Mouse (Mus musculus): ENCODE results near the gene Fgfr2. TPM values are rescaled to one million over a fixed set of nuclear protein-coding genes. Genes with fewer than 3 reads are reported as not detected.
A peak's percentile ranks its signal among the peaks of the same experiment; 100 is the strongest.

Fgfr2 gene
- total RNA-seq, 2 experiments from 2014 or later, result 1.5 to 1.7 TPM

GRCm38 (mm10) chr7:132234250-132234649 lies 888.9 kb downstream of the Fgfr2 start:
- intact Hi-C loops (cut with DNase I), result no loop called here
- no peak for DNase-seq

- no peak for DNase-seq
- intact Hi-C loops (cut with DNase I), result no loop called here
Measured at GRCm38 (mm10) chr7:132233732-132234131, 889.4 kb downstream of the Fgfr2 start.

- no peak for DNase-seq
- intact Hi-C loops (cut with DNase I), result no loop called here
Measured at GRCm38 (mm10) chr7:132232937-132233336, 890.2 kb downstream of the Fgfr2 start.

GRCm38 (mm10) chr7:132231476-132231875 lies 891.7 kb downstream of the Fgfr2 start:
- intact Hi-C loops (cut with DNase I), result no loop called here
- DNase-seq, result no peak

GRCm38 (mm10) chr7:132230961-132231360 lies 892.2 kb downstream of the Fgfr2 start:
- intact Hi-C loops (cut with DNase I), result no loop called here
- no peak for DNase-seq

GRCm38 (mm10) chr7:132227075-132227640 lies 896.0 kb downstream of the Fgfr2 start:
- no peak for DNase-seq
- intact Hi-C loops (cut with DNase I), result loop anchor here (2.0 kb wide), 1 partner anchor 90 kb away; the partner anchor contains the start of gene Chst15

- intact Hi-C loops (cut with DNase I), result loop anchor here (1.0 to 2.0 kb wide), 5 partner anchors 90 to 412 kb away; partner anchors contain the start of gene Chst15
- DNase-seq, result peak; percentile 86 to 87
Measured at GRCm38 (mm10) chr7:132226379-132227074, 896.6 kb downstream of the Fgfr2 start.

- intact Hi-C loops (cut with DNase I), result no loop called here
- no peak for DNase-seq
Measured at GRCm38 (mm10) chr7:132223452-132224141, 899.6 kb downstream of the Fgfr2 start.

- DNase-seq, result no peak
- intact Hi-C loops (cut with DNase I), result loop anchor here (5.0 kb wide), 1 partner anchor 672 kb away; the partner anchor contains the start of gene Hmx3
Measured at GRCm38 (mm10) chr7:132214031-132214430, 909.1 kb downstream of the Fgfr2 start.

- DNase-seq, result peak; percentile 71 to 79
- intact Hi-C loops (cut with DNase I), result loop anchor here (1.0 to 5.0 kb wide), 2 partner anchors 314 to 671 kb away; partner anchors contain the start of gene Hmx3
Measured at GRCm38 (mm10) chr7:132213460-132213859, 909.7 kb downstream of the Fgfr2 start.

- DNase-seq, result no peak
- intact Hi-C loops (cut with DNase I), result loop anchor here (5.0 kb wide), 1 partner anchor 670 kb away; the partner anchor contains the start of gene Hmx3
Measured at GRCm38 (mm10) chr7:132211920-132212701, 911.0 kb downstream of the Fgfr2 start.

GRCm38 (mm10) chr7:132210616-132211015 lies 912.5 kb downstream of the Fgfr2 start:
- no peak for DNase-seq
- intact Hi-C loops (cut with DNase I), result loop anchor here (5.0 kb wide), 1 partner anchor 668 kb away; the partner anchor contains the start of gene Hmx3

GRCm38 (mm10) chr7:132208946-132209651 lies 914.1 kb downstream of the Fgfr2 start:
- intact Hi-C loops (cut with DNase I), result no loop called here
- DNase-seq, result no peak

- no peak for DNase-seq
- intact Hi-C loops (cut with DNase I), result no loop called here
Measured at GRCm38 (mm10) chr7:132204073-132204612, 919.0 kb downstream of the Fgfr2 start.

GRCm38 (mm10) chr7:132199686-132200085 lies 923.5 kb downstream of the Fgfr2 start:
- DNase-seq, result no peak
- intact Hi-C loops (cut with DNase I), result no loop called here

GRCm38 (mm10) chr7:132198806-132199205 lies 924.3 kb downstream of the Fgfr2 start:
- no peak for DNase-seq
- intact Hi-C loops (cut with DNase I), result no loop called here

- no peak for DNase-seq
- intact Hi-C loops (cut with DNase I), result no loop called here
Measured at GRCm38 (mm10) chr7:132197817-132198475, 925.2 kb downstream of the Fgfr2 start.

- peak; percentile 52 to 60 for DNase-seq
- intact Hi-C loops (cut with DNase I), result no loop called here
Measured at GRCm38 (mm10) chr7:132196581-132196980, 926.6 kb downstream of the Fgfr2 start.

GRCm38 (mm10) chr7:132193606-132194005 lies 929.5 kb downstream of the Fgfr2 start:
- intact Hi-C loops (cut with DNase I), result no loop called here
- DNase-seq, result peak; percentile 12 to 25
